Mouse (Mus musculus): ENCODE results near the gene Dhx37.

GRCm38 (mm10) chr5:125443915-125444314 lies 10.0 kb upstream of the Dhx37 start:
- TF ChIP-seq CTCF (IDR thresholded peaks at IDR 0.05; ENCODE audit: borderline replicate concordance, insufficient read depth, low read depth, low read length) (no peak), POLR2A (IDR thresholded peaks at IDR 0.05; ENCODE audit: borderline replicate concordance, insufficient read depth, low read length) (no peak)

All from cerebellum, adult 2 months (tissue).